Mouse (Mus musculus) C2C12 (cell line): ENCODE results near the gene Rgs14. TPM values are rescaled to one million over a fixed set of nuclear protein-coding genes. Genes with fewer than 3 reads are reported as not detected.

Experiments
- H3K27me3 ChIP-seq: one replicate; pipeline ENCODE4 v1.6.1; 2011; ENCODE audit not compliant: control insufficient read depth, insufficient read depth, insufficient read length
- H3K36me3 ChIP-seq: one replicate; pipeline ENCODE4 v1.6.1; 2011; ENCODE audit not compliant: control insufficient read depth, insufficient read depth
- H3K4me3 ChIP-seq: one replicate; pipeline ENCODE4 v1.5.1; 2011; ENCODE audit warnings: mild to moderate bottlenecking, control low read depth; ENCODE audit not compliant: poor library complexity, insufficient read depth, severe bottlenecking
- H3K79me2 ChIP-seq: one replicate; pipeline ENCODE4 v1.6.1; 2011; ENCODE audit not compliant: control insufficient read depth, insufficient read depth
- H3K79me3 ChIP-seq: one replicate; pipeline ENCODE4 v1.6.1; 2011; ENCODE audit warnings: low read depth, control low read depth
- H3ac ChIP-seq: one replicate; pipeline ENCODE3; 2011; ENCODE audit warnings: low read depth; ENCODE audit not compliant: control insufficient read depth, insufficient read length
- CEBPB ChIP-seq: IDR thresholded peaks from one replicate; pipeline ENCODE4 v1.6.1; 2011; ENCODE audit warnings: low read depth, mild to moderate bottlenecking, control low read depth, moderate library complexity
- CTCF ChIP-seq: IDR thresholded peaks from one replicate; pipeline ENCODE4 v1.5.1; 2011; ENCODE audit not compliant: control insufficient read depth, insufficient read depth, insufficient read length
- FOSL1 ChIP-seq: IDR thresholded peaks from one replicate; pipeline ENCODE4 v1.8.0; 2011; ENCODE audit warnings: mild to moderate bottlenecking, low read length; ENCODE audit not compliant: poor library complexity, insufficient read depth, severe bottlenecking
- MAX ChIP-seq: IDR thresholded peaks from one replicate; pipeline ENCODE4 v1.6.1; 2011; ENCODE audit warnings: mild to moderate bottlenecking, control low read depth
- MYOD1 ChIP-seq: IDR thresholded peaks from one replicate; pipeline ENCODE4 v1.6.1; 2011; ENCODE audit warnings: low read depth; ENCODE audit not compliant: control insufficient read depth, insufficient read length
- MYOG ChIP-seq: IDR thresholded peaks from one replicate; pipeline ENCODE4 v1.6.1; 2011; ENCODE audit not compliant: control insufficient read depth, insufficient read length; ENCODE audit errors: extremely low read depth
- USF1 ChIP-seq: IDR thresholded peaks from one replicate; pipeline ENCODE4 v1.6.1; 2011; ENCODE audit warnings: low read depth, mild to moderate bottlenecking, control low read depth, moderate library complexity
- polyA plus RNA-seq: library from polyadenylated mRNA; unstranded; fragments of >200 nt; fragmentation: generic; extraction: Trizol; gene quantifications from one replicate; pipeline ENCODE4 v1.2.1, GENCODE M21; 2012; ENCODE audit warnings: missing spikeins

Rgs14 gene
- polyA plus RNA-seq, 1 experiment = 0.08 TPM

DNA sequence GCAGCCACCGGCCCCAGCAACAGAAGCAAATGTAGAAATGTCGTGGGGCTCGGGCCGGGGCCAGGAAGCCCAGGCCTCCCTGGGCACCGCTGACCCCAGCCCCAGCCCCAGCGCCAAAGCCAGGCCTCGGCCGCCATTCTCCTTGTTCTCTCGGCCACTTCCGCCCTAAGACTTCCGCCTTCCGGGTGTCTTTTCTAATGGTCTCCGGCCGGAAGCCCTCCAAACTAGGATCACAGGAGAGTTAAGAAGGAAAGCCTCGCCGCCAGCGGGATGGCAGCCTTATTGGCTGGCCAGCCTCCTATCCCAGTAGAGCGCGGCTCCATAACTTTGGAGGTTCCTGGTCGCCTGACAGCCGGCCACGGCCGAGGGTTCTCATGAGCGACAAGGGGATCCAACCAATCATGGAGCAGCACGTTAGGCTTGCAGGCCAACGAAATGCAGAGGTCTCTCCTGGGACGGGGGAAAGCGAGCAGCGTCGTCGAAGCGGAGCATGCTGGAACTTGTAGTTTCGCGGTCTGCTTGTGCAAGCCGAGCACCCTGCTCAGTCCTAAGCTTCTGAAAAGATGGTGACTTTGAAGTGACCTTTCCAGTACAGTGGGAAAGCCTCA is 7.0 kb upstream of the Rgs14 start, which contains the start of gene Lman2:
Gene Lman2 (minus strand): TSS at position 331 of the 608 bp plus-strand sequence.
- TF ChIP-seq CTCF = no peak
- peak; percentile 22 for TF ChIP-seq CEBPB
- peak; percentile 62 for TF ChIP-seq MAX
- Histone ChIP-seq H3K4me3 (peak within 1 kb of the TSS; percentile 97), H3K79me2 (peaks cover 49% of the 10 kb centered on the region), H3ac (peak within 1 kb of the TSS; percentile 90), H3K27me3 (peaks cover 3% of the 10 kb centered on the region), H3K36me3 (peaks cover 20% of the 10 kb centered on the region), H3K79me3 (peaks cover 44% of the 10 kb centered on the region)

DNA sequence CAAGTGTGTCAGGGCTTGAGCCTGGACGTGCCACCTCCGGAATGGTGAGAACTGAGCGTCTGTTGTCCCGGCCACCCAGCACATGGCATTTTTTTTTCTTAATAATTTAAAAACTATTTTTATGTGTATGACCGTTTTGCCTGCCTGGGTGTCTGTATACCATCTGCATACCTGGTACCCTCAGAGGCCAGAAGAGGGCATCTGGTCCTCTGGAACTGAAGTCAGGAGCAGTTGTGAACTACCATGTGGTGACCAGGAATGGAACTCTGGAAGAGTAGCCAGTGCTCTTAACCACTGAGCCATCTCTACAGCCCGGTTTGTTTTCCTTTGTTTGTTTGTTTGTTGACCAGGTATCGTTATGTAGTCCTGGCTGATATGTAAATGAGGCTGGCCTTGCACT is 1.1 kb upstream of the Rgs14 start:
- H3K79me3 ChIP-seq = no peaks in the 10 kb centered on the region
- H3K36me3 ChIP-seq = no peaks in the 10 kb centered on the region
- TF ChIP-seq USF1 (no peak), MAX (no peak), MYOG (no peak), CTCF (no peak), CEBPB (no peak), FOSL1 (no peak), MYOD1 (no peak)
- no peak overlapping the region for H3ac ChIP-seq
- H3K79me2 ChIP-seq = no peaks in the 10 kb centered on the region
- H3K4me3 ChIP-seq = no peak overlapping the region
- H3K27me3 ChIP-seq = peaks cover 33% of the 10 kb centered on the region

- Histone ChIP-seq H3K36me3 (no peaks in the 10 kb centered on the region), H3K79me3 (no peaks in the 10 kb centered on the region), H3K27me3 (peaks cover 48% of the 10 kb centered on the region), H3K4me3 (no peak overlapping the region), H3ac (no peak overlapping the region), H3K79me2 (no peaks in the 10 kb centered on the region)
- TF ChIP-seq MAX = no peak
- TF ChIP-seq FOSL1 = no peak
- no peak for TF ChIP-seq MYOD1
- TF ChIP-seq USF1 = no peak
- no peak for TF ChIP-seq CEBPB
- no peak for TF ChIP-seq CTCF
- no peak for TF ChIP-seq MYOG
Observed at GRCm38 (mm10) chr13:55370234-55370633, 702 bp downstream of the Rgs14 start.

GRCm38 (mm10) chr13:55371007-55371681 is 1.6 kb downstream of the Rgs14 start:
- Histone ChIP-seq H3K27me3 (peaks cover 50% of the 10 kb centered on the region), H3K4me3 (no peak overlapping the region)

GRCm38 (mm10) chr13:55371740-55372139 is 2.2 kb downstream of the Rgs14 start:
- TF ChIP-seq USF1 (no peak), CTCF (no peak), MYOD1 (no peak), MAX (no peak), CEBPB (no peak), MYOG (no peak), FOSL1 (no peak)
- Histone ChIP-seq H3ac (no peak overlapping the region), H3K27me3 (peaks cover 53% of the 10 kb centered on the region)

More at GRCm38 (mm10) chr13:55371007-55371681, 1.6 kb downstream of the Rgs14 start:
- H3K79me2 ChIP-seq = no peaks in the 10 kb centered on the region
- no peak for TF ChIP-seq MYOD1
- no peak for TF ChIP-seq FOSL1
- no peaks in the 10 kb centered on the region for H3K36me3 ChIP-seq
- H3ac ChIP-seq = no peak overlapping the region
- H3K79me3 ChIP-seq = no peaks in the 10 kb centered on the region

DNA sequence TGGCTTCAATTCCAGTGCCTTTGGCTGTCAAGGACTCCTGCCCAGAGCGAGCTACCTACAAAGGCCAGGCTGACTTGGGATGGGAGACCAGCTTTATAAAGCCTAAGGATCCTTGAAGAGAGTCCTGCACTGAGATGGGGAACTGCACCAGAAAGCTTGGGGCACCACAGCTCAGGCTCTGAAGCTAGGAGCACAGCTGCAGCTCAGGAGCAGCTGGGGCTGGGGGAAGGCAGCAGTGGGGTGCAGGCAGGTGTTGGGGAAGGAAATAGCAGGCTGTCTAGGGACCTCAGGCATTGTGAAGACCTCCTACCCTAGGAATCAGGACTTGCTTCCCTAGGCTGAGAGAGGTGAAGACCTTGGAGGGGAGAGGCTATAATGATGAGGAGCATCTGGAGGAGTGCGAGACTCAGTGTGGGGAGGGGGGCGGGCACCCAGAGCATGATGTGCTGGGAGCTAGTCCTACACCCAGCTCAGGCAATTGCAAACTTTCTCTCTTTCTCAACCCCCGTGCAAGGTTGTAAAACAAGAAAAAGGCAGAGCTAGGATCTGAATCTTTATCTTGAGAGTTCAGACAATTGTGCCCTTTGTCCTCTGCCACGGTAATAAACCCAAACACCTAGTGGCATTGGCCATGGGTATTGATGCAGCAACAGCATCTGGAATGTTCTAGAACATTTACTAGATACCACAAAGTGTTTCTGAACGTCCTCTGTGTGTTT is 4.8 kb downstream of the Rgs14 start:
- TF ChIP-seq CEBPB (no peak), USF1 (no peak), MYOG (no peak), MYOD1 (no peak), CTCF (no peak), FOSL1 (no peak), MAX (no peak)
- Histone ChIP-seq H3K79me2 (no peaks in the 10 kb centered on the region), H3ac (no peak overlapping the region), H3K27me3 (peaks cover 75% of the 10 kb centered on the region), H3K4me3 (no peak overlapping the region), H3K79me3 (no peaks in the 10 kb centered on the region), H3K36me3 (no peaks in the 10 kb centered on the region)

More at GRCm38 (mm10) chr13:55371740-55372139, 2.2 kb downstream of the Rgs14 start:
- H3K4me3 ChIP-seq = no peak overlapping the region
- no peaks in the 10 kb centered on the region for H3K36me3 ChIP-seq
- no peaks in the 10 kb centered on the region for H3K79me2 ChIP-seq
- no peaks in the 10 kb centered on the region for H3K79me3 ChIP-seq
